Mouse (Mus musculus) megakaryocyte, embryonic 14.5 days (primary cell): ENCODE data around the gene Ubxn2a.

Experiments
- FLI1 ChIP-seq: IDR thresholded peaks from 2 replicates; pipeline ENCODE4 v1.6.1; 2012; ENCODE audit warnings: low read length, inconsistent platforms, mixed read lengths
- GATA1 ChIP-seq: IDR thresholded peaks from 3 replicates; pipeline ENCODE4 v1.6.1; 2012; ENCODE audit warnings: mixed read lengths, low read length, inconsistent platforms, borderline replicate concordance

GRCm38 (mm10) chr12:4859241-4859914, 48.1 kb downstream of the Ubxn2a start:
- TF ChIP-seq FLI1 (no peak), GATA1 (no peak)
